Mouse (Mus musculus): ENCODE measurements around the gene Gpcpd1.

DNA sequence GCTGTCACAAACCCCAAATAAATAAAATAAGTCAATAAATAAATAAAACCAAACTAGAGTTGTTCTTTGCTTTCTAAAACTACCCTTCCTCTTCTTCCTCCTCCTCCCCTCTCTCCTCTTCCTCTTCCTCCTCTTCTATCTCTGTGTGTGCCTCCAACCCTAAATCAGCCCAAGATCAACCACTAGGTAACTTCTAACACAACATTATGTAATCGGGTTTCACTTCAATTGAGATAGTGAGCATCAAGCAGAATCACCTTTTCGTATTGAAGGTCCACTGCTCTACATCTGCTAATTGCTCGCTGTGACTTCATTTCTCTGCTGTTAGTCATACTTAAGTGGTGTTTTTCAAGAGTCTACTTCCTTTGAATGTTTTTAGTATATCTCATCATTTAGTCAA is 8.8 kb downstream of the Gpcpd1 start:
- TF ChIP-seq CTCF (IDR thresholded peaks at IDR 0.05; ENCODE audit: control insufficient read depth, insufficient read depth, insufficient replicate concordance, low read depth, low read length) (no peak), POLR2A (IDR thresholded peaks at IDR 0.05; ENCODE audit: control insufficient read depth, low read depth, low read length) (no peak)

All from testis, adult 2 months (tissue).